Comparison of ENCODE assay signal across 17 mouse cellular contexts in the genomic region with DNA sequence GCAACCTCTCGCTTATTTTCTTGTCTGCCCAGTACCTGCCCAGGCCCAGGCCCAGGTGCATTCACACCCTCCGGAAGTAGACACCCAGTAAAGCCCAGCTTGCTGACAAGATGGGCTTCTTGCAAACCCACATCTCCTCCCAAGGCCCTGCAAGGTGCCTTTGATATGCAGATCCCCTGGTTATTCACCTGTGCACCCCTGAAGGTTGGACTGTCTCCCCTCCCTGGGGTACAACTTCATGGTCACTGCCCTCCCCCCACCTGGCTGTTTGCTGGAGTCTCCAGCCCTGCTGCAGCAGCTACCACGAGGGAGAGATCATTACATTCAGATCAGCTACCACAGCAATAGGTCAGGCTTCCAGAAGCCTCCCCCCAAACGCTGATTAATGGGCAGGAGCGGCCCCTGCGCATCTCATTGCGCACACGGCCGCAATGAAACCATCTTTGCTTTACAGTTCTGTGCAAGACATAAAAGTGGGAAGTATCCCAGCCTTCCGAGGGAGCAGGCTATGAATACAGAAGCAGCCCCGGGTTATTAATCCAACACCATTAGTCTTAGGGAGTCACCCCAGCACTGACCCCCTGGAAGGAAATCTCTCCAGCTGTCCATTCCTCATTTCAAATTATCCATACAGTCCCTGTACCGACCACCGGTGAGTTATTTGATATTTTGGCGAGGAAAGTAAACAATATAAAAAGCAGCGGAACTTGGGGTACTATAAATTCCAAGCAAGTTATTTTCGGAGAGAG.
DNase-seq lines count a peak whose midpoint lies in the region; ATAC-seq and TF ChIP-seq lines count a peak whose summit lies in the region.
"Had no signal": no experiment of that assay in that cellular context is flagged by ENCODE, and none has a peak within 500 bp of the region (broad histone marks: within the 10 kb centered on the region; RNA-seq: fewer than 3 reads in every experiment).

No protein-coding gene starts in this region.

- no peak overlapping the region for H3K4me3 ChIP-seq in ES-Bruce4 (ENCODE audit: low read depth, low read length)
- no peak overlapping the region for H3K4me3 ChIP-seq in hindbrain, postnatal 0 days (ENCODE audit: low read length)
- no peak overlapping the region for H3K4me3 ChIP-seq in midbrain, embryonic 16.5 days (ENCODE audit: low read depth, low read length)
- no peak overlapping the region for H3K4me3 ChIP-seq in cerebellum, adult 2 months (replicated peaks; ENCODE audit: insufficient read depth, low read depth, low read length)
- H3K4me3 ChIP-seq: gastrocnemius, adult 2 months; heart, embryonic 15.5 days; limb, embryonic 15.5 days had no signal

- TF ChIP-seq EP300 in ES-Bruce4 (IDR thresholded peaks at IDR 0.05; ENCODE audit: insufficient read depth, low read depth, low read length): peak; percentile 59; the same call in 1 of the 2 replicates

- H3K9ac ChIP-seq in ES-Bruce4 (ENCODE audit: low read depth, poor library complexity, severe bottlenecking): no peak overlapping the region
- H3K9ac ChIP-seq in hindbrain, postnatal 0 days (replicated peaks; ENCODE audit: low read length): no peak overlapping the region
- peak overlapping the region; percentile 30; the same call in 1 of the 2 replicates for H3K9ac ChIP-seq in midbrain, embryonic 16.5 days (ENCODE audit: low read depth, low read length)
- H3K9ac ChIP-seq: heart, embryonic 15.5 days; limb, embryonic 15.5 days; liver, postnatal 0 days had no signal

- no peaks in the 10 kb centered on the region for H3K4me1 ChIP-seq in ES-Bruce4 (ENCODE audit: control insufficient read depth, insufficient read depth, low read length)
- H3K4me1 ChIP-seq in hindbrain, postnatal 0 days (ENCODE audit: insufficient read depth, low read length): 0 out of 2 replicates have a peak, but pooled peaks cover 6% of the 10 kb centered on the region
- peaks cover 14% of the 10 kb centered on the region for H3K4me1 ChIP-seq in midbrain, embryonic 16.5 days (ENCODE audit: control insufficient read depth, insufficient read depth, low read length)
- peaks cover 3% of the 10 kb centered on the region; the same call in 1 of the 2 replicates for H3K4me1 ChIP-seq in cerebellum, adult 2 months (ENCODE audit: control insufficient read depth, insufficient read depth, low read length)
- H3K4me1 ChIP-seq: heart, embryonic 15.5 days; limb, embryonic 15.5 days had no signal

- DNase-seq in R1 (ENCODE audit: low read depth, low spot score): peak; percentile 15
- no peak for DNase-seq in hindbrain, postnatal 0 days (ENCODE audit: low spot score)
- DNase-seq in cerebellum, adult 2 months: no peak
- DNase-seq in urinary bladder, postnatal 4 days (ENCODE audit: low spot score in 2 of 2): no peak
- DNase-seq in frontal cortex, postnatal 14 days (ENCODE audit: low spot score in 2 of 2): no peak
- no peak for DNase-seq in thymus, postnatal 36 days
- DNase-seq: adrenal gland, adult 8-10 months; cerebellum, postnatal 36 days; gastrocnemius, adult 2 months; kidney, adult 2 months; liver, postnatal 0 days; retina, postnatal 1 day had no signal

- H3K27ac ChIP-seq in ES-Bruce4 (ENCODE audit: insufficient read depth, low read length): no peak overlapping the region
- no peak overlapping the region for H3K27ac ChIP-seq in hindbrain, postnatal 0 days
- 0 out of 2 replicates have a peak overlapping the region, but pooled peaks have one; percentile 12 for H3K27ac ChIP-seq in midbrain, embryonic 16.5 days (ENCODE audit: low read length)
- no peak overlapping the region for H3K27ac ChIP-seq in cerebellum, adult 2 months (ENCODE audit: insufficient read depth, low read length)
- H3K27ac ChIP-seq: gastrocnemius, adult 2 months; heart, embryonic 15.5 days; limb, embryonic 15.5 days had no signal

- WGBS in hindbrain, postnatal 0 days: 45% methylated on average over 16 of the region's 16 CpGs
- 42% methylated on average over 16 of the region's 16 CpGs for WGBS in midbrain, embryonic 16.5 days
- WGBS in cerebellum, adult 2 months: 70% methylated on average over 16 of the region's 16 CpGs

- H3K27me3 ChIP-seq in ES-Bruce4 (ENCODE audit: control insufficient read depth, insufficient read depth, low read length, poor library complexity, severe bottlenecking): no peaks in the 10 kb centered on the region
- H3K27me3 ChIP-seq in hindbrain, postnatal 0 days (ENCODE audit: insufficient read depth, low read length): no peaks in the 10 kb centered on the region
- H3K27me3 ChIP-seq in midbrain, embryonic 16.5 days (ENCODE audit: control insufficient read depth, insufficient read depth, low read depth, low read length): no peaks in the 10 kb centered on the region
- no peaks in the 10 kb centered on the region for H3K27me3 ChIP-seq in cerebellum, adult 2 months (ENCODE audit: control insufficient read depth, insufficient read depth, low read length)
- H3K27me3 ChIP-seq: limb, embryonic 15.5 days had no signal

- TF ChIP-seq CTCF in ES-Bruce4 (IDR thresholded peaks at IDR 0.05; ENCODE audit: low read depth, low read length): no peak
- TF ChIP-seq CTCF in hindbrain, postnatal 0 days (IDR thresholded peaks at IDR 0.05; ENCODE audit: low read depth): no peak
- no peak for TF ChIP-seq CTCF in cerebellum, adult 2 months (IDR thresholded peaks at IDR 0.05; ENCODE audit: borderline replicate concordance, insufficient read depth, low read depth, low read length)

- no peaks in the 10 kb centered on the region for H3K9me3 ChIP-seq in ES-Bruce4 (replicated peaks; ENCODE audit: control insufficient read depth, insufficient read depth, low read length, poor library complexity, severe bottlenecking)
- H3K9me3 ChIP-seq in hindbrain, postnatal 0 days (ENCODE audit: low read length): no peaks in the 10 kb centered on the region
- H3K9me3 ChIP-seq in midbrain, embryonic 16.5 days (replicated peaks; ENCODE audit: control insufficient read depth, low read length, poor library complexity, severe bottlenecking): no peaks in the 10 kb centered on the region
- H3K9me3 ChIP-seq: heart, embryonic 15.5 days; limb, embryonic 15.5 days had no signal

- H3K4me2 ChIP-seq in hindbrain, postnatal 0 days (ENCODE audit: low read depth, low read length): no peak overlapping the region
- H3K4me2 ChIP-seq in midbrain, embryonic 16.5 days (ENCODE audit: low read length): no peak overlapping the region
- H3K4me2 ChIP-seq: heart, embryonic 15.5 days; limb, embryonic 15.5 days had no signal

- no peaks in the 10 kb centered on the region for H3K36me3 ChIP-seq in ES-Bruce4 (ENCODE audit: control insufficient read depth, insufficient read depth, low read length, poor library complexity, severe bottlenecking)
- no peaks in the 10 kb centered on the region for H3K36me3 ChIP-seq in hindbrain, postnatal 0 days (ENCODE audit: insufficient read depth, low read length)
- no peaks in the 10 kb centered on the region for H3K36me3 ChIP-seq in midbrain, embryonic 16.5 days (ENCODE audit: control insufficient read depth, insufficient read depth, low read length)
- H3K36me3 ChIP-seq: heart, embryonic 15.5 days; limb, embryonic 15.5 days had no signal

- no peak for TF ChIP-seq POLR2A in ES-Bruce4 (IDR thresholded peaks at IDR 0.05; ENCODE audit: insufficient read depth, low read length)
- TF ChIP-seq POLR2A in cerebellum, adult 2 months (IDR thresholded peaks at IDR 0.05; ENCODE audit: borderline replicate concordance, insufficient read depth, low read length): no peak

- 0 out of 2 replicates have a peak, but pooled peaks have one; percentile 35 for ATAC-seq in hindbrain, postnatal 0 days
- 0 out of 2 replicates have a peak, but pooled peaks have one; percentile 48 for ATAC-seq in midbrain, embryonic 16.5 days
- ATAC-seq: forebrain, embryonic 14.5 days; liver, postnatal 0 days had no signal
